8 mouse cellular contexts compared by ENCODE assay signal in the genomic region with DNA sequence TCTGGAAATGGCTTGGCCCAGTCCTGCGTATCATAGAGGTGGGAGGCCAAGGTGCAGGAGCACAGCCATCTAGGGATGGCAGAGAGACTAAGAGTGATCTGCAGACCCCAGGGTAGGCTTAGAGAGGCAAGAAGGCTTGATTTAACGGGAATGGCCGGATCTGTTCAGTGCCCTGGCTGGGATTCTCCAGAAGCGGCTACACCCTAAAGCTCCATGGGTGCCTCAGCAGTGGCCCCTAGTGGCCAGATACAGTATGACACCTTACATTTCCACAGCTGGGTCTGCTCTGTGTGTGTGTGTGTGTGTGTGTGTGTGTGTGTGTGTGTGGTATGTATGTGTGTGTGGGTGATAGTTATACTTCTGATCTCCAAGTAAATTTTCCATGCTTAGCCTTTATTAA.
DNase-seq lines count a peak whose midpoint lies in the region; ATAC-seq and TF ChIP-seq lines count a peak whose summit lies in the region.

No protein-coding gene starts in this region.

- peaks cover 9% of the 10 kb centered on the region for H3K4me1 ChIP-seq in hindbrain, embryonic 16.5 days (ENCODE audit: control insufficient read depth, insufficient read depth, low read depth, low read length)

- intact Hi-C loops in gastrocnemius, adult 2 months (cut with DNase I) = loop anchor here (1.0 kb wide), 1 partner anchor 79 kb away; no protein-coding TSS in a partner anchor

- 25% methylated on average over 4 of the region's 4 CpGs for WGBS in hindbrain, embryonic 16.5 days

- peak overlapping the region; percentile 8; the same call in 1 of the 2 replicates for H3K9ac ChIP-seq in hindbrain, embryonic 16.5 days (ENCODE audit: low read depth, low read length)

- no peak overlapping the region for H3K4me2 ChIP-seq in hindbrain, embryonic 16.5 days (ENCODE audit: low read length)

- TF ChIP-seq CTCF in gastrocnemius, adult 2 months (IDR thresholded peaks at IDR 0.05) = peak; percentile 77

- DNase-seq in ZHBTc4 (ENCODE audit: low read depth, low spot score) = peak; percentile 92
- peak; percentile 84 to 92 for DNase-seq in cerebellum, postnatal 4 days (ENCODE audit: low spot score in 2 of 2)
- DNase-seq in gastrocnemius, adult 2 months = peak; percentile 87
- peak; percentile 73 to 83 for DNase-seq in layer of hippocampus, postnatal 36 days
- DNase-seq in lung, postnatal 25 days (ENCODE audit: low spot score) = peak; percentile 84
- peak; percentile 85 for DNase-seq in right cerebral cortex, adult 18-20 months
- peak; percentile 69 for DNase-seq in urinary bladder, postnatal 10 days (ENCODE audit: low spot score)

- no peaks in the 10 kb centered on the region for H3K27me3 ChIP-seq in hindbrain, embryonic 16.5 days (replicated peaks; ENCODE audit: control insufficient read depth, insufficient read depth, low read length)

- H3K4me3 ChIP-seq in gastrocnemius, adult 2 months = no peak overlapping the region
- no peak overlapping the region for H3K4me3 ChIP-seq in hindbrain, embryonic 16.5 days (ENCODE audit: low read length)

- H3K36me3 ChIP-seq in hindbrain, embryonic 16.5 days (ENCODE audit: control insufficient read depth, insufficient read depth, low read length) = peaks cover 2% of the 10 kb centered on the region; the same call in 1 of the 2 replicates

- peak overlapping the region; percentile 46; the same call in 1 of the 2 replicates for H3K27ac ChIP-seq in gastrocnemius, adult 2 months
- H3K27ac ChIP-seq in hindbrain, embryonic 16.5 days (ENCODE audit: low read depth, low read length) = no peak overlapping the region

- H3K9me3 ChIP-seq in hindbrain, embryonic 16.5 days (ENCODE audit: control insufficient read depth, low read length) = no peaks in the 10 kb centered on the region

- ATAC-seq in hindbrain, embryonic 16.5 days = peak; percentile 59
